Mouse (Mus musculus) testis, postnatal 14 days (tissue): ENCODE measurements around the gene Irf2bp1.
A peak's percentile ranks its signal among the peaks of the same experiment; 100 is the strongest.

ENCODE experiments used
- DNase-seq: peaks from one replicate; pipeline ENCODE4 v3.0.0; 2021; ENCODE audit warnings: low spot score

Irf2bp1 gene

DNA sequence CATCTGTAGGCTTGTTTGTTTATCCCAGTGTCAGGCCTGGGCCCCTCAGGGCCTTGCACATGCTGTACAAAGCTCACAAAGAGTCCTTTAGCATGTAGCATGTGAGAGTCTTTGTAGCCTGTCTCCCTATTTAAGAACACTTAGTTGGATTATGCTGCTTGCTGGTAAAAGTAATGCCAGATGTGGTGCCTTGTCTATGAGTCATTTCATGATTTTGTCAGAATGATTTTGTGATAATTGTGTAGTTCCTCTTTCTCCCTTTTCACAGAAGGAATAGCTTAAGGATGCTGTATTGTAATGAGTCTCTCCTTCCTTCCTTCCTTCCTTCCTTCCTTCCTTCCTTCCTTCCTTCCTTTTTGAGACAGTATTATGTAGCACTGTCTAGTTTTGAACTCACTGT, 24.2 kb downstream of the Irf2bp1 start:
- DNase-seq: no peak

DNA sequence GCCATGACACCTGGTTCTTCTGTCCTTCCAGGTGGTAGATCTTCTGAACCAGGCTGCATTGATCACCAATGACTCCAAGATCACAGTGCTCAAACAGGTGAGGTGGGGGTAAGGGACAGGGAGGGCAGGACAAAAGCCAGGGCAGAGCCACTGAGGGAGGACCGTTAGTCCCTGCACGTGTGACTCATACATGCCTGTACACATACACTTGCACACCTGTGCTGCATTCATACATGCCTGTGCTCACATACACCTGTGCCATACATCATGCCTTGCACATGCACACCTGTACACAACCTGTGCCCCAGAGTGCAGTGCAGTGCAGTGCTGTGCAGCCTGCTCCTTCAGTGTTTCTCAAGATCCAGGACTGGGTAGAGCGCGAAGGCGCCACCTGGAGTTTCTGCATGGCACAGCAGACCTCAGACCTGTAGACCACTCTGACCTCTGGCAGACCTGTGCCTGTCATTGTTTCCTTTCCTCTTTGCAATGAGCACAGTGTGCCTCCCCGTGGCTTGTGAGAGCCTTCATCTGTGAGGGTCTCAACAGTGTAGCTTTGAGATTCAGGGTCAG, 25.3 kb downstream of the Irf2bp1 start:
- DNase-seq: no peak

DNA sequence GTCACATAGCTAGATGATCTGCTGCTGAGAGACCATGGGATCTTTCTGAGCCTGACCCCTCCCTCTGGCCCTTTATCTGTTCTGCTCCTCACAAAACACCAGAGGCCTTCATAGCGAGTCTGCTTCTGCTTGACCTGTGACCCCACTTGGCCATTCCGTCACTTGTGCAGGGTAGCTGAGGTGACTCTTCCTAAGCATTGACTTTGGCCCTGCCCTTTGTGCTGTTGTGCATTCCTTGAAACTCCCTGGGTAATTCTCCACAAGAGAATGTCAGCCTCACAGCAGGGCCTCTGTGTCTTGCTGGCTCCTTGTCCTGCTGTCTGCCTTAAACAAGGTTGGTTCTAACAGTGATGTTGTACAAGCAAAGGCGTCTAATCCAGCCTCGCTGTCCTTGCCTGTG, 27.8 kb downstream of the Irf2bp1 start:
- no peak for DNase-seq

DNA sequence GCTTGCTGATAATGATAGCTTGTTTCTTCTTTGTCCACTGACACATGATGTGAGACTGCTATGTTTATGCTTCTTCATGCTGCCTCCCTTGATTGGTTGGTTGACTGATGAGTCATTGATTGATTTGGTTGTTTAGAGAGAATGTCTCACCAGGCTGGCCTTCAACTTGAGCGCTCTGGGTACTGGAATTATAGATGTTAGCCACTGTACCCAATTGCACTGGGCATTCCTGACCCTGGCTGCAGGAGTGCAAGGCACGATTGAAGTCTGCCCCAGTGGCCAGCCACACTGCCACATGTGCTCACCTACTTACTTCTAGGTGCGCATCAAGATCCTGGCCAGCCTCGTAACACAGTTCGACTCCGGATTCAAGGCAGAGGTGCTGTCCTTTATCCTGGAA, 40.8 kb downstream of the Irf2bp1 start:
- DNase-seq: no peak

DNA sequence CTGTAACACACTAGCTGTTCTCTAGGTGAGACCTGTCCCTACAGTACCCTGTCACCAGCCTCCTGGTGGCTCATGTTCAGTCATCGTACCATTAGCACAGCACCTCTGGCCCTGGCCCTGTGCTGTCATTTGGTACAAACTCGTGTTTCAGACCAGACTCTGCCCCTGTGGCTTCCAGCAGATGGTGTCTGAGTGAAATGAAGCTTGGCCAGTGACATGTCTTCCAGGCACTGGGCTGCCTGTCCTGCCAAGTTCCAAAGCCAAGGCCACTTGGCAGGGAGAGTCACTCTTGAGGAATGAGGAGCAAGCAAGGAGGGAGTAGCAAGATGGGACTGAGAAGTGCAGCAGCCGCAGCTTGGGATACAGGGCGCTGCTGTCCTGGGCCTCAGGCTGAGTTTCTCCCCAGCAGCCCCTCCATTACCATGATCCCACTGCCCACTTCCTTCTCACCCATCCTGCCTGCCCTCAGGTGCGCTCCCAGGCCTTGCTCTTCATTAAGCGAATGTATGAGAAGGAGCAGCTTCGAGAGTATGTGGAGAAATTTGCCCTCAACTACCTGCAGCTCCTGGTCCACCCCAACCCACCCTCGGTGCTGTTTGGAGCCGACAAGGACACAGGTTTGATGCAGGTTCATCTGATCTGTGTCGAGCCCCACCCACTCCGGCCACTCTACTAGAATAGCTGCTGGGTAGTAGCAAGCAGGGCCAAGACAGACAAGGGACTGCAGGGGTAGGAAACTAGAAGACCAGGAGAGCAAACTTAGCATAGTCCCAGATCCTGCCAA, 42.6 kb downstream of the Irf2bp1 start:
- peak; percentile 71 for DNase-seq

DNA sequence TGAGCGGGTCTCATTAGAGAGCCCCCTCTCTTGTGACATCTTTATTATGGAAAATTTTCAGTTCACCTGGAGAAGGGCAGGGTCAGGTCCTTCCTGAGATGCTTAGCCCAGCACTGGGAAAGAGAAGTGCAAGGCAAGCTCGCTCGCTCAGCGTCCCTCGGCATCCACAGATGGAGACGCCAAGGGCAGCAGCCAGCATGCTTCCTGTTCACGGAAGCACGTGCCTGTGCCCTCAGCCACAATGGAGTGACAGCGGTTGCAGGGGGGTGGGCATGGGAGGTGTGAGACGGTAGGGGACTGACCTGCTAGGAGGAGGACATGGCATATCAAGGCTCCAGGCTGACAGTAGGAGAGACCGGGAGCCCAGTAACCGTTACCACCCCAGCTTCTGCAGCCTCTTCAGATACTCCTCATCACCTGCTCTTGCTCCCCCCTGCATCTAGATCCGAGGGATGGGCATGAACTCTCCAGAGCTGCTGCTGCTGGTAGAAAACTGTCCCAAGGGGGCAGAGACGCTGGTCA, 44.2 kb downstream of the Irf2bp1 start:
- DNase-seq: no peak

DNA sequence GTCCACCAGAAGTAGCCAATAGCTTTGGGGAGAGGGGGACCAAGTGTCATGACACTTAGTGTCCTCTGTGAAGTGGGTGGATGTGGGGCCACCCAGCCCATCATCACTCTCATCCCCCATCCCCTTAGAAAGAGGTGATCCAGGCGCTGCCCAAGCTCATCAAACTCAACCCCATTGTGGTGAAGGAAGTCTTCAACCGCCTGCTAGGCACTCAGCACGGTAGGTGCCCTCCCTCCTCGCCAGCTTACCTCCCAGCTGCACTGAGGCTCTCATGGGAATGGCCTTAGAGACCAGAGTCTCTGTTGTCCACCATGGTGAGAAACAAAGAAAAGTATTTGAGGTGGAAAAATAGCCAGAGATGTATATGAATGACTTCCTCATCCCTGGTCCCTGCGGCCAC, 45.4 kb downstream of the Irf2bp1 start:
- no peak for DNase-seq

DNA sequence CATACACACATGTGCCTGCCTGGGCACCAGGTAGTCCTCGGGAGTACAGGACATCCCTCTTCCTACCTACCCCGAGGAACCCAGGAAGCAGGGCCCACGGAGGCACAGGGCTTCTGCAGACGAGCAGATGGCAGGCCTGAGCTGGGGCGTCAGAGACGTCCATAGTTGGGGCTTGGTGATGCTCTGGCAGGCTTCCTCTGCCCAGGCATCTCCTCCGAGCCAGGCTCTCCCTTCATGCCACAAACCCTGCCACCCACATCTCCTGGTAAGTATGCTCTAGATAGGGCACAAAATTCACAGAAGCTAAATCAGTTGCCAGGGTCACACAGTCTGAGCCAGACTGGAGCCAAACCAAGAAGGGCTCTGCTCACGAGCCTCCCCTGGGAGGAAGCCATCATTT, 46.3 kb downstream of the Irf2bp1 start:
- DNase-seq: no peak

DNA sequence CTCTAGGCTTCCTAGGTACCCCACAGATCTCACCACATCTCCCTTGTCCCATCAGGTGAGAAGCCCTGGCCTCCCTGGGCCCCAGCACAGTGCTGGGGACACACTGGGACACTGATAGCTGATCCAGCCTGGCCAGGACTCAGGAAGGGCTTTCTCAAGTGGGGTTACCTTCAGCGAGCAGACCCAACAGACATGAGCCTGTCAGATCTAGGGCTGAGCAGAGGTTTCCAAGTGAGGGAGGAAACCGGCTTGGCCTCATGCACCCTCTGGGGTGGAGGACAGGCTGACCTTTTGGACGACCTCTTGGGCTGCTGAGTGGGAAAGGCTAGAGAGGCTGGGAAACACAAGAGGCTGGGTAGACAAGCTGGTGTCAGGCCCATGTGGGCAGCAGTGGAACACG, 47.3 kb downstream of the Irf2bp1 start:
- DNase-seq: no peak

DNA sequence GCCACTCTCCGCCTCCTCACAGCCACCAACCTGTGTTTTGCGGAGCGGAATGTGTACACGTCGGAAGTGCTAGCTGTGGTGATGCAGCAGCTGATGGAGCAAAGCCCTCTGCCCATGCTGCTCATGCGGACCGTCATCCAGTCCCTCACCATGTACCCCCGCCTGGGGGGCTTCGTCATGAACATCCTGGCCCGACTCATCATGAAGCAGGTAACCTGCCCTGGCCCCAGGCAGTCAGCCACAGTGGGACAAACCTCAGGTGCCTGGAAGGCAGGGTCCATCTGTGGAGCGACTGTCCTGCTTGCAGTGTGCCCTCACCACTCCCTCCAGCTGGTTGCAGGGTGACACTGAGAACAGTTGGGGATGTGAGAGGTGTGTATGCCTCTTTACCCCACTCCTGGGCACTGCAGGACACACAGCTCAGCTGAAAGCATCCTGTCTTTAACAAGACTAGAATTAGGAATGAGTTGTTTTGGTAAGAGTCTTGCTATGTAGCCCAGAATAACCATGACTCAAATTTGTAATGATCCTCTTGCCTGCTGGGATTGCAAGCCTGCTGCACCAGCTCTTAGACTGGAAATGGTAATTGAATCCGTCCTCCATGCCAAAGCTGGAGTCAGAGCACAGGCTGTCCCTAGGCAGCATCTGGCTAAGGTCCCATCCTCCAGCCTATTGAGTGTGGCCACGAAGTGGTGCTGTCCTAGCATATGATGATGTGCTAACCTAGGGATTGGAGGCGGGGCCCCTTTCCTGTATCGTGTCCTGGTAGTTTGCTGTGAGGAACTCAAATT, 48.7 kb downstream of the Irf2bp1 start:
- no peak for DNase-seq

DNA sequence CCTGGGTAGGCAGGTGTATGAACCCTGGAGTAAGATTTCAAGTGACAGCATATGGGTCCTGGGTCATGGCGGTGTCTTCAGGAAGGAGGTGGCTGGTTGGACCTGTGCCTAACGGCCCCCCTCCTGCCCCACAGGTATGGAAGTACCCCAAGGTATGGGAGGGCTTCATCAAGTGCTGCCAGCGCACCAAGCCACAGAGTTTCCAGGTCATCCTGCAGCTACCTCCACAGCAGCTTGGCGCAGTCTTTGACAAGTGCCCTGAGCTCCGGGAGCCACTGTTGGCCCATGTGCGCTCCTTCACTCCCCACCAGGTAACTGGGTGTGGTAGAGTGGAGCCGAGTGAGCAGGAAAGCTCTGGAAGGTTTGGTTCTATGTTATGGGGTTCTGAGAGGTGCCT, 49.3 kb downstream of the Irf2bp1 start:
- no peak for DNase-seq

DNA sequence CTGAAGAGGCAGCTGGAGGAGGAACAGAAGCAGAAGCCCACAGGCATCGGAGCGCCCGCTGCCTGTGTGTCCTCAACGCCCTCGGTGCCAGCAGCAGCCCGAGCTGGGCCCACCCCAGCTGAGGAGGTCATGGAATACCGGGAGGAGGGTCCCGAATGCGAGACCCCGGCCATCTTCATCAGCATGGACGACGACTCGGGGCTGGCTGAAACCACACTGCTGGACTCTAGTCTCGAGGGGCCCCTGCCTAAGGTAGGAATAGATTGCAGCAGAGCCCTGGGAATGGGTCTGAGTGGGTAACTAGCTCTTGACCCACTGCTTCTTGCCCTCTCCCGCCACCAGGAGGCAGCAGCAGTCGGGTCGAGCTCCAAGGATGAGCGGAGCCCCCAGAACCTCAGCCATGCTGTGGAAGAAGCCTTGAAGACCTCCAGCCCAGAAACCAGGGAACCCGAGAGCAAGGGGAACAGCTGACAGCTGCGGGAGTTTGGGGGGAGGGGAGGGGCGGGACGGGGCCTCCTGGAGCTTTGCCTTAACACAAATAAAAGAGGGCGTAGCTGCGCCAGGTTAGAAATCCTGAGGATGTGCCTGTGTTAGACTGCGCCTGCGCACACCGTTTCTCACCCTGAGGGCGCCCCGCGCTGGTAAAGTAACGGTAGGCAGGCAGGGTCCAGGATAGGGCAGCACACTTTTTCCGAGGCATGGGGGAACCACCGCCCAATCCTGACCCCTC, 50.4 kb downstream of the Irf2bp1 start, which contains the start of gene Rsph6a:
TSS of gene Rsph6a (plus strand) at position 644 of the 730 bp plus-strand sequence.
- DNase-seq: peak; percentile 72

DNA sequence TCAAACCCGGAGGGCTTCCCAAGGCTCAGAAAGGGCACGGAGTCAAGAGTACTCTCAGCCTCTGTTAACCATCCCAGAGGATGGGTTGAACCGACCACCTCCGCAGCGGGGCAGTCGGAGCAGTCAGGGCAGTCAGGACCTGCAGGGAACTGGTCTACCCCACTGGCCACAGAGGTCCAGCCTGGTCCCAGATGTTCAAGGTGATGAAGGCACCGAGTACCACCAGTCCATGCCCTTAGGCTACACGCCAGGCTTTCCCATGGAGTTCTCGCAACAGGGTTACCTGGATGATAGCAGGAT, 50.9 kb downstream of the Irf2bp1 start:
- DNase-seq: no peak

DNA sequence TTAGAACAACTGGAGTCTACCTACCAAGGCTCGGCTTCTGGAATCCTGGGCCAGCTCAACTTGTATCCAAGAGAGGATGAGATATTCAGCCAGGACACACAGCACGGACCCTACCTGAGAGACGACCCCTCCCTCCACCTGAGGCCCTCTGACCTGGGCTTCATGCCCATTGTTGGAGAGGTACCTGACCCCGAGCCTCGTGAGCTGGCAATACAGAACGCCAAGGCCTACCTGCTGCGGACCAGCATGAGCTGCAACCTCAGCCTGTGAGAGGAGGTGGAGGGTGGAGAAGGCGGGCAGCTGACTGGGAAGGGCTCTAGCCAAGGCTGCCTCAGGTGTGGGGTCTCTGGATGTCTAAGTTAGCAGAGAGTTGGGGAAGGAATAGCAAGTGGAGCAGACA, 51.3 kb downstream of the Irf2bp1 start:
- no peak for DNase-seq
